Mouse (Mus musculus): ENCODE data around the gene Chd2.

DNA sequence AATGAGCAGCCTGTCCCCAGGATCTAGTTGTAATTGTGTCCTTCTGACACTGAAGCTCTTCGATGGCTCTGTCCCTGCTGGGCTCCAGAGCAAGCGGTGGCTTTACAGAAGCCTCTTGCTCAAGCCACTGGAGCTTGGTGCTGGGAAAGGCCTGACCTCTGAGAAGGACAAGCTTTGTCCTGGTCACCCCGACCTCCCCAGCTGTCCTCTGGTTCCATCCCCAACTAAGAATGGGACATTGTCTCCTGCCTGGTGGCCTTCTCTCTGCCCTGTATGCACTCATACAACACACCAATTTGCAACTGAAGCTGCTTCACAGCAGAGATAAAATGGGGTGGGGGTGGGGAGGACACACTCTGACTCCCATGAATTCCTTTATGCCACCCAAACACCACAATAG lies 117.4 kb downstream of the Chd2 start:
- TF ChIP-seq POLR2A (IDR thresholded peaks at IDR 0.05; ENCODE audit: extremely low read depth, insufficient read depth, low read length), result no peak
- TF ChIP-seq CTCF (IDR thresholded peaks at IDR 0.05; ENCODE audit: low read depth, low read length), result no peak

Data from liver, adult 2 months (tissue).